Mouse (Mus musculus) NIH3T3 (cell line): ENCODE measurements around the gene Rgl1.
A peak's percentile ranks its signal among the peaks of the same experiment; 100 is the strongest.
"Not testable (repeated sequence)": the region's sequence is repeated elsewhere in the genome, so short reads cannot be mapped to it uniquely, and the experiment has no call there.

Source experiments
- DNase-seq: peaks from one replicate; pipeline ENCODE4 v3.0.0-alpha.2; 2012; ENCODE audit warnings: low read depth

The Rgl1 gene

DNA sequence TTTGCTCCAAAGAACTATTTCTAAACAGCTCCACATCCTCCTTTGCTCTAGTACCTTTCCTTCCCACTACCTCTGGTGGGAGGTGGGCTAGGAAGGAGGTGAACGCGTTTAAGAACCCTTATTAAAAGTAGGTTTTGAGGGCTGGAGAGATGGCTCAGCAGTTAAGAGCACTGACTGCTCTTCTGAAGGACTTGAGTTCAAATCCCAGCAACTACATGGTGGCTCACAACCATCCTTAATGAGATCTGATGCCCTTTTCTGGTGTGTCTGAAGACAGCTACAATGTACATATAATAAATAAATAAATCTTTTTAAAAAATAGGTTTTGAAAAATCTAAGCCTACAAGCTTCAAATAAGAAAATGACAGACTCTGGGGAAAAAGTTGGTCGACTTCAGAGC is 19.3 kb upstream of the Rgl1 start:
- DNase-seq, result not testable (repeated sequence)

DNA sequence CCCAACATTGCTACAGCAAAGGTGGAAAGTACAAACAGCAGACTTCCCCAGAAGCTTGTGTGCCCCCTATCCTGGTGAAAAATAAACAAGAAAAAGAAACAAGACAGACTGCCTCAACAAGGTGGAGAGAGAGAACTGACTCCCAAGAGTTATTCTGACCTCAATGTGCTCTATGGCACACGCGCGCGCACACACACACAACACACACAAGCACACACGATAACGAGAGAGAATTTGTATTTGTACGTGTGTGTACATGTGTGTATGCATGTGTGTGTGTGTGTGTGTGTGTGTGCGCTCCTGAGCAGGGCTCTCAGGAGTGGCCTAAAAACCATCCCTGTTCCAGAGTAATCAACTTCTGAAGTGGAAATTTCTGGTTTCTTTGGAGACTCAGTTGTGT is 18.5 kb upstream of the Rgl1 start:
- DNase-seq, result no peak

DNA sequence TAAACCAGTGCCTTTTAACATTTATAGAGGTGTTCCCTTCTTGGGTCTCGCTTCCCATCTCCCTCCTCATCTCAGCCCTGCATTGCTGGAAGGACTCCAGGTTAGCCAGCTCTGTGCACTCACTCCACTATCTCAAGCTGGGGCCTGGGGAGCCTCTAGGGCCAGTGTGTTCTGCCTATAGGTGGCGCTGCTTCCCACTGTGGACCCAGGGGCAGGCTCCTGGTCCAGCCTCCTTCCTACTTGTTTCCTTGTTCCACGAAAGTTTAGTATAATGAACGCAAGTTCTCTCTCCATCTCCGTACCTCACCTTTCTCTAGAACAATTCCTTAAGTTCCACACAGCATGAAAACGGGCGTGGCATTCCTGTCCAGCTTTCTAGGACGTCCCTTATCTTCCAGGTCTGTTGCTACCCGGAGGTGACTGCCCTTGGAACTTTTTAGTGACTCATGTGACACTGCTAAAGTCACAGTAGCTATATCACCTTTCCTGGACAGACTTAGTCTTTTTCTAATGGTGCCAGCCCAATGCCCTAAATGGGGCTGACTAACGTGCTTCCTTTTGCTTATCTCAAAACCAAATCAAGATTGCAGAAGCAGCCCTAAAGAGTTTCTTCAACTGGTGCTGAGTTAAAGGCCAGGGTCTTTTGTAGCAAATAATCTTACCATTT is 13.1 kb upstream of the Rgl1 start:
- peak; percentile 90 for DNase-seq

- not testable (repeated sequence) for DNase-seq
These were observed 8.4 kb upstream of the Rgl1 start for GRCm38 (mm10) chr1:152774601-152775000.

GRCm38 (mm10) chr1:152771016-152771415 is 4.9 kb upstream of the Rgl1 start:
- DNase-seq, result no peak

DNA sequence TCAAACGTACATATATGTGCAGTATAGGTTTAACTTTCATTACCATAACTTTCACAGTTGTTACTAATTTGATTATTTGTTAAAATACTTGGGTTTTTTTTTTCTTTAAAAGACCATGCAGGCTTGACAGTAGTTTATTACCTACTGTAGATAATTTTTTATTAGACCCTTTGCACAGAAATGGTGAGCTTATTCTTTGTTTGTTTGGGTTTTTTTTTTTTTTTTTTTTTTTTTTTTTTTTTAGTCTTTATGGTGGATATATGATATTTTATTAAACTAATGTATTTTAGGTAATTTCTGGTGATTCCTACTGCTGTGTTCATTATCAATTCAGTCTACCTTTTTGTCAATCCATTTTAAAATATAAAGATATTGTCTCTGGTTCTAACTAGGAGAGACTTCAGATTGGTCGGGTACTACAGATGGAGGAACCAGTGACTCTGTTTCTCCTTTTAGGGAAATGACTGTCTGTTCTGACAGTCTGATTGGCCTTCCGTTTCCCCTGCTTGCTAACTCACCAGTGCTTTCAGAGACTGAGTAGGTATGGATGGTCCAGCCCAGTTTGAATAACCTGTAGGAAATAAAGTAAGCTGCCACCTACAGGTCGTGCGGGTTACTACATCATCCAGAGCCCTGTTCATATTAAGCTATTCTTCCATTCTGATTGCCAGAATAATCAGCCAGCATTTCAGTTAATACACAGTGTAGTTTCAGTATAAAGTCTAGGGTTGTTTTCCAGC is 1.8 kb upstream of the Rgl1 start:
- peak; percentile 95 for DNase-seq

GRCm38 (mm10) chr1:152766804-152767748 is 925 bp upstream of the Rgl1 start:
- peak; percentile 48 for DNase-seq

DNA sequence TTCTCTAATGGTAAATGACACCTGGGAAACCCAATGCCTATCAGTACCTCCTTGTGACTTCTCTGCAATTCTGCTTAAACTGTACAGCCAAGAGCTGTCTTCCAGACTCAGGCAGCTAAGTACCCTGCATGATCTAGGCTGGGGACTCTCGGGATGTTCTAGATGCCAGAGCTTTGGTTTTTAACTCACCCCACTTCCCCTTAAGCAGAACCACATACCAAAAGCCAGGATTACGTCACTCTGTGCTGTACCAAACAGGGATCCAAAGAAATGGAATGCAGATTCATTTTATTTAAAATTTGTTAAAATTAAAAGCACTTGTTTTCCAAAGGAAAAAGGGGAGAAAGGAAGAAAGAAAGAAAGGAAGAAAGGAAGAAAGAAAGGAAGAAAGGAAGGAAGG is 4.4 kb downstream of the Rgl1 start:
- DNase-seq, result peak; percentile 59

DNA sequence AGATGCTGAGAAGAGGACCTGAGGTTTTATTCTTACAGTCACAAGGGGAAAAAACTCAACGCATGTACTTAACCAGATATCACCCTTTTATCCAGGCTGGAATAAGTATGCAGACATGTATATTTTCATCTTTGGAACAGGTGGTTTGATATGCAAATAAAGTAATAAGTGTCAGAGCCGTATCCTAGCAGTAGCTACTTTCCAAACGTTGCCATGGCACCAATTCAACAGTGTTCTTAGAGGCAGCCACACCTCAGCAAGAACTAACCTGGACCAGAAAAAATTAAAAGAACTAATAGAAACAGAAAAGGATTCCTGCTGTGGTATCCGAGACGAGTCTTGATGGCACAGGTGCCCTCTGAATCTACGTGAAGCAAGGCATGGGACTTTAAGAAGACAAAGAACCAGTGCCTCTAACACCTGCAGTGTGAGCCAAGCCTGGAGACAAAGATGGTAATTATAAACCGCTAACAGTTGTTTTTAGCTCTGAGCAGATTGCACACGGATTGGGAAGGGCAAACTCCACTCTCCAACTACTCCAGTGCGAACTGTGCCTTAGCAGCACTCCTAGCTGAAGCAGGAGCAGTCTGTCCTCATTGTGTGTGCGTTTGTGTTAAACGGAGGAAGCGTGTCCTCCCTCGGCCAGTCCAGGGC is 15.7 kb downstream of the Rgl1 start, which contains the start of gene Apobec4:
Apobec4 (plus strand) TSS at position 240 of the 654 bp plus-strand sequence.
- DNase-seq, result no peak

DNA sequence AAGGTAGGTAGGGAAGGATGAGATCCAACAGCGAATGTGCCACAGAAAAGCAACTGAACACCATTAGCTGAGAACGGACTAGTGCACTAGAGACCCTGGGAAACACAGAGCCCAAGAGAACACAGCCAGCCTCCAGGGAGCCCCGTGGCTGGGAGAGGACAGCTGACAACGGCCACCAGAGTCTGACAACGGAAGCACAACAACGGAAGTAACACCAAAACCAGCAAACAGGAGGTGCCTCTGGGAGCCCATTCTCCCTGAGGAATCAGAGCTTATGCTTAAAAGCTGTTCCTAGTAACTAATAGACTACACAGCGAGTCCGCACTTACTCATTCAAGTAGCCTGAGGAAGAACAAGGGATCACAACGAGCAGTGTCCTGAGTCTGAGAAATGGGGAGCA is 16.9 kb downstream of the Rgl1 start:
- DNase-seq, result no peak

- peak; percentile 94 for DNase-seq
These were observed 19.7 kb downstream of the Rgl1 start for GRCm38 (mm10) chr1:152746426-152746825.

- DNase-seq, result no peak
These were observed 22.9 kb downstream of the Rgl1 start for GRCm38 (mm10) chr1:152743095-152743826.

DNA sequence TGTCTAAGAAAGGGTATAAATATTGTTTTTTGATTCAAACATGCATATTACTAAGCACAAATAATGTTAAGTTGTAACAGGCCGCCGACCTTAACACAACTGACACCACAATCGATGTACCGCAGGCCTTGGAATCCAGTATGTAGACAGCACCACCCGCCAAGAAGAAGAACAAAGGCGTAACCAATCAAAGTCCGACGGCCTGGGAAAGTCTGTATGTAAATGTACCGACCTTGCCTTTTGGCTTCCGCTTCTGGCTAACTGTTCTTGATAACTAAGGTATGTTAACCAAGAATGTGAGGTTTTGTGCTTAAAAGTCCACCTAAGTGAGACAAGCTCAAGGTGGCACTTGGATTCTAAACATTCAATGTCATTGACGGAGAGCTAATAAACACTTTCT is 26.8 kb downstream of the Rgl1 start:
- DNase-seq, result no peak

DNA sequence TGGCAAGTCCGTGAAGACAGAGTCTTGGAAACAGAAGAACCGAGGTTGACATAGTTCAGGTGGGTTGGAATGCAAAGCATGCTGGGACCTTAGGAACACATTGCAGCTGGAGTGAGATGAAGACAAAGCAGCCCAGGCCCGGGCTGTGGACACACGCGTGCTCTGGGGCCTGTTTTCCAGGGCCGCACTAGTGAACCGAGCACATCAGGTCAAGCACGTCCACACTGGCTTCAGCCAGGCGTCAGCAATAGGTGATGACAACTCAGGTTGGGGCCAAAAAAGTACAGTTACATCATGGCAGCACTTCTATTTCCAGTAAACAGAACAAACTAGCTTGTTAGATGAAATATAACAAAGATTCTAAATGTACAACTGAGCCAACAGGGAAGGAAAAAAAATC is 27.4 kb downstream of the Rgl1 start:
- no peak for DNase-seq

GRCm38 (mm10) chr1:152727604-152728236 is 38.4 kb downstream of the Rgl1 start:
- peak; percentile 35 for DNase-seq

DNA sequence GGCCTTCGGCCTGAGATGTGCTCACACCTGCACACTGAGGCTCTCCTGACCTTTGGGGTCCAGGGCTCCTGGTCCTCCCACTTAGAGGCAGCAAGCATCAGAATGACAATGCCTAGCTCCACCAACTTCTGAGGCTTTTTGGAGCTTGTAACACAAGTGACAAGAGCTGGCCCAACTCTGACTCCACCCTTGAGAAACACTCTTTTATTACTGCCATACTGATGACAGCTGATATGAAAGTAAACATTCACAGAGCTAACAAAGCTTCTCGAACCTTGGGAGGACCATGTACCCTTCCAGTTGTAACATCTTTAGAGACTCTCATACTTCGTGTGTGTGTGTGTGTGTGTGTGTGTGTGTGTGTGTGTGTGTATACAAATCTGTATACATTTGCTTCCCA is 40.1 kb downstream of the Rgl1 start:
- no peak for DNase-seq

DNA sequence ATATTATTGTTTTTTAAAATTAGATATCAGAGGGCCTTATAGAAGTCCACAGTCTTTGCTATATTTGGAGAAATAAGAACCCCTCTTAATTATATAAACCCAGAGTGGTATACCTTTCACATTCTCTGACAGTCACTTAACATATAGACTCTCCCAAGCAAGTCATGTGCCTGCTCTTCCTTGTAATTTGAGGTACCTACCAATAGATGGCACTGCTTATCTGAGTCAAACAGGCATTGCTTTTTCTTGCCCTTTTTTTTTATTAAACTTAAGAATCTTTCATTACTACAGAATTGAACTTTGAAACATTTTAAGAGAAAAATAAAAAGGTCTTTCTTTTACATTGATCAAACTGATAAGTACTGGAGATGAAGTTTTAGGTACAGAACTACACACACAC is 41.9 kb downstream of the Rgl1 start:
- peak; percentile 34 for DNase-seq

DNA sequence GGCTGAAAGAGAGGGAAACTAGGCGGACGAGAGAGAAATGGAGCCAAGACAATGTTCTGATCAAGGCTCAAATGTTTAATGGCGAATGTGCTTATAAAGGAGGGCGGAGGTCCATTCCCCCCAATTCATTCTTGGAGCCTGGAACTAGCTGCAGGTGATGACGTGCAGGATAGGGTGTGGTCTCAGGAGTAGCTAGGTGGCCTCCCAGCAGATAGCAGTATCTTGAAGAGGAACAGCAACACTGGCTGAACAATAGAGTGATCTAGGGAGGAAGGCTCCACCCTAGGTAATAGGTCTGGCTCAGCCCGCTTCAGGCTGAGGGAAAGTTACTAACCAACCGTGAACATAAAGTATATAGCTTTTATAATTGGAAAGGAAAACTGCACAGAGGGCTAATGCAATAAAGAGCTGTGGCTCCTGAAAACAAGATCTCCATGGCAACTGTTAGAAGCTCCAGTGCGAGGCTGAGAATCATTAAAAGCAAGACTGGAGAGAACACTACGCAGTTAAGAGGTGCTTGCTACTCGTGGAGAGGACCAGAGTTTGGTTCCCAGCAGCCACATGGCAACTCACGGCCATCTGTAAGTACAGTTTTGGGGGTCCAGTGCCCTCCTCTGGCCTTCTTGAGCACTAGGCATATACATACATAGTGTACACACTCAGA is 44.5 kb downstream of the Rgl1 start:
- no peak for DNase-seq

- no peak for DNase-seq
These were observed 45.2 kb downstream of the Rgl1 start for GRCm38 (mm10) chr1:152720969-152721368.

- DNase-seq, result no peak
These were observed 48.0 kb downstream of the Rgl1 start for GRCm38 (mm10) chr1:152718200-152718599.
